Mouse (Mus musculus): ENCODE results near the gene Klk4.

The Klk4 gene

GRCm38 (mm10) chr7:43880912-43881311 is at the start of gene Klk4:
Gene Klk4 (plus strand): TSS chr7:43881160.
- no peak for DNase-seq (ENCODE audit: extremely low spot score, low read depth, low spot score)

DNA sequence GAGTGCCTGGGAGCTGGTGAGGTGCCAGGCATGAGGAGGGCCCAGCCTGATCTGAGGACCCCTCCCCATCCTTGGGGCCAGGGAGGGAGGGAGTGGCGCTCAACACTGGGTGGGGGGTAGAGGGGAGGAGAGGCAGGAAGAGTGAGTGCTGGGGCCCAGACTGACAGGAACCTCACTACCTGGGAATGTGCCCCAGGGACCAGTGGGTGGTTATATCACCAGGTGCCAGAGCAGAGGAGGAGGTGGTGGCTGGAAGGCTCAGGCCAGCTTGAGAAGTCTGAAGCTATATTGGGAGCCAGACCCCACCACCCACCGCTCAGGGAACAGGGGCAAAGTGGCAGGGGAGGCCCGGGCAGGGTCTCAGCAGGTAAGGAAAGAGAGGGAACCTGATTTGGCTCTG is 39.3 kb upstream of the Klk4 start, which contains the start of gene Klk5:
Gene Klk5 (plus strand): TSS at position 271 of the 400 bp plus-strand sequence.
- no peak for DNase-seq (ENCODE audit: extremely low spot score, low read depth, low spot score)

DNA sequence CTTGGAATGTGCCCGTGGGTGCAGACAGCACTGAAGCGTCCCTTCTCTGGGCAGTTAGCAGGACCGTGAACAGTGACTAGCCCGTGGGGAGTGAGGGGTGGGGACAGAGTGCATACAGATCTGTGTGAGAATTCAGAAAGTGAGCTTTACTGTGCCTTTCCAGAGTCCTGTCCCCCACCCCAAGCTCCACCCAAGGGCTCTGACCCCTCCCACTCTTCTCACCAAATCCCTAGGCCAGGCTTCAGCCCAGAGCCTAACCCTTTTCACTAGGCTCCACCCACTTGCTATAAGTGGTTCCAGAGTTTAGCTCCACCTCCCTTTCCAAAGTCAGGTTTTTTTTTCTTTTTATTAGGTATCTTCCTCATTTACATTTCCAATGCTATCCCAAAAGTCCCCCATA is 37.2 kb upstream of the Klk4 start:
- DNase-seq (ENCODE audit: extremely low spot score, low read depth, low spot score), result no peak

DNA sequence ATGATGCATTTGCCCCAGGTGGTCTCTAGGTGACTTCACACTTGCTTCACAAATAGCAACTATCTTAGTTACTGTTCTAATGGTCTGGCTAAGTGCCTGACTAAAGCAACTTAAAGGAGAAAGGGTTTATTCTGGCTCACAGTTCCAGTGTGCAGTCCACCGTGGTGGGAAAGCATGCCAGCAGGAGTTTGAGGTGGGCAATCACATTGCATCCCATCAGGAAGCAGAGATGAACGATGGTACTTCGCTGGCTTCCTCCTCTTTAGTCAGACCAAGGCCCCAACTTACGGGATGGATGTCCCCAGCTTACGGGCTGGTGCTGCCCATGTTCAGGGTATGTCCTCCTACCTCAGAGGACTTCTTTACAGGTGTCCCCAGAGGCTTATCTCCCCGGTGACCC is 29.3 kb upstream of the Klk4 start:
- DNase-seq (ENCODE audit: extremely low spot score, low read depth, low spot score), result no peak

GRCm38 (mm10) chr7:43854642-43855380 is 26.1 kb upstream of the Klk4 start:
- DNase-seq (ENCODE audit: extremely low spot score, low read depth, low spot score), result no peak

DNA sequence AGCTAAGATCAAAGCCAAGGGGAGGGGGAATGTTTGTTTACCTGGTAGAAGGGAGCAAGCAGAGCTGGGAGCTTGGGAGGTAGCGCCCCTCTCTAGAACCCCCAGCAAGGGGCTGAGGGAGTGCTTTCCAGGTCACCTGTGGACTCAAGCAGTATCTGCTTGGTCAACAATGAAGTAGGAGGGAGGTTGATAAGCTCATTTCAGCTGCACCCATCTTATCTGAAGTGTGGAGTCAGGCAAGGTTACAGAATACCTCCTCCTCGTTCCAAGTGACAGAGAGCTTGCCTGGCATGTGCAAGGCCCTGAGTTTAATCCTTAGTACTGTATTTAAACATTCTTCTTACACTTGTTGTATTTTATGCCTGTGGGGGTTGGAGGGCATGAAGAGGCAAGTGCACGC is 25.3 kb upstream of the Klk4 start:
- no peak for DNase-seq (ENCODE audit: extremely low spot score, low read depth, low spot score)

DNA sequence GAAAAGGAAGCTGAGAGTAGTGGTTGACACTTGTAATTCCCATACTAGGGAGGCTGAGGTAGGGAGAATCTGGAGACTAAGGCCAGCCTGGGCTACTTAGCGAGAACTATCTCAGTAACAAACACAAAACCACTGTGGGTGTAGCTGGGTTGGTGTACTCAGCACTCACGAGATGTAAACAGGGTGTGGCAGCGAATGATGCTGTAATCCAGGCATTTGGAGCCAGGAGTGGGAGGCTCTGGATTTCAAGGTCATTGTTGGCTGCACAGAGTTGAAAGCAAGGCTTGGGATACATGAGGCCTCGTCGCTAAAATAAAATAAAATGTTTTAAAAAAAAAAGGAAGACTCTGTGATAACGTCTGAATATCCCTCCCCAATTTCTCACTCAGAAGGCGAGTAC is 24.7 kb upstream of the Klk4 start:
- DNase-seq (ENCODE audit: extremely low spot score, low read depth, low spot score), result no peak

GRCm38 (mm10) chr7:43857501-43857900 is 23.5 kb upstream of the Klk4 start:
- no peak for DNase-seq (ENCODE audit: extremely low spot score, low read depth, low spot score)

DNA sequence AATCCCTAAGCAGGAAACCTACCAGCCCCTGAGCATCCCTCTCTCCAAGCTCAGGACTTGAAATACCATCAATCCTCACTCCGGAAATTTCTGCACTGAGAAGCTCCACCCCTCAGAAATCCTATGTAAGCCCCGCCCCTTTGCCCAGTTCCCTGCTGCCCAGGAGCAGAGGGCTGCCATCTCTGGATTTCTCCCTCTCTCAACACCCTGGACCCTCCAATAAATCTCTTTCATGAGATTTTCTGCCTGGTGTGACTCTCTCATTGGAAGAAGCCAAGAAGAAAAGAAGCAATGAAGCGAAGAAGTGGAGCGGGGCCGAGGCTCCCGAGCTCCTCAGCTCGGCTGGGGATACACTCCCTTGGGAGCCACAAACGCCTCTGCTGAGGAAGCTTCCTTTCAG is 20.5 kb upstream of the Klk4 start:
- DNase-seq (ENCODE audit: extremely low spot score, low read depth, low spot score), result no peak

GRCm38 (mm10) chr7:43873237-43873636 is 7.7 kb upstream of the Klk4 start:
- DNase-seq (ENCODE audit: extremely low spot score, low read depth, low spot score), result peak; percentile 61

- DNase-seq (ENCODE audit: extremely low spot score, low read depth, low spot score), result no peak
Measured at GRCm38 (mm10) chr7:43873674-43874073, 7.3 kb upstream of the Klk4 start.

DNA sequence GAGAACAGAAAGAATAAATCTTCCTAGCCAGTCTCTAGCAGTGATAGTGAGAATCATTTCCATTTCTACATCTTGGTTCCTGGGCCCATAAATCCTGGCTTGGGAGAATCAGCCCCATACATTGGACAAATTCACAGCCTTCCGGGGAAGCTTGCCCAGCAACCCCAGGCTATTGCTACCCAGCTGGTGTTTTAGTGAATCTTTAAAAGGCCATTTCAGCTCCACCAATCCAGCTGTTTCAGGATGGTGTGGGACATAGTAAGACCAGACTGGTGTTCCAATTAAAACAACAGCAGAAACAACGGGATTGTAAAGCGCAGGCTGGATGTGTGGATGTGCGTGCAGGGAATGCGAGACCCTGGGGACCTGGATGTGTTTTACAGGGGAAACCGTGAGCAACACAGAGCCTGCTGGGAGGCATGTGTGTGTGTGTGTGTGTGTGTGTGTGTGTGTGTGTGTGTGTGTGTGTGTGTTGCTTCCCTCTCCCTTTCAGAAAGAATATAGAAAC is 6.0 kb upstream of the Klk4 start:
- no peak for DNase-seq (ENCODE audit: extremely low spot score, low read depth, low spot score)

DNA sequence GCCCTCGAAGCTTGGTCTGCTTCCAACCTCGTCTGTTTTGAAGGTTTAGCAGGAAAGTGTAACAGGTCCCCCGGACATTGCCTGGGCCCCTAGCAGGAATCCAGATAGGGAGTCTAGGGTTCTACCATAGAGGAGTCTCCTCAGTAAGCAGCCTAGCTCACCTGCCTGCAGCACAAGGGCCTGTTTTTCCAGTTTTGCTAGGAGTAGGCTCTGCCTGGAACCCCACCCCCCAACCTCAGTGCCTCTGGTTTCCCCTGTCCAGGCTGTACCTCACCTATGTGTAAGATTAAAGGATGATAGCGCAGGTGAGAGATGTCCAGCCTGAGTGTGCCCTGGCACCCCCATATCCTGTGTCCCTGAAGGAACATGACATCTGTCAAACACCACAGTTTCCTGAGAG is 4.5 kb upstream of the Klk4 start:
- DNase-seq (ENCODE audit: extremely low spot score, low read depth, low spot score), result no peak

- DNase-seq (ENCODE audit: extremely low spot score, low read depth, low spot score), result no peak
Measured at GRCm38 (mm10) chr7:43878281-43878680, 2.7 kb upstream of the Klk4 start.

- DNase-seq (ENCODE audit: extremely low spot score, low read depth, low spot score), result no peak
Measured at GRCm38 (mm10) chr7:43882346-43882745, 1.4 kb downstream of the Klk4 start.

DNA sequence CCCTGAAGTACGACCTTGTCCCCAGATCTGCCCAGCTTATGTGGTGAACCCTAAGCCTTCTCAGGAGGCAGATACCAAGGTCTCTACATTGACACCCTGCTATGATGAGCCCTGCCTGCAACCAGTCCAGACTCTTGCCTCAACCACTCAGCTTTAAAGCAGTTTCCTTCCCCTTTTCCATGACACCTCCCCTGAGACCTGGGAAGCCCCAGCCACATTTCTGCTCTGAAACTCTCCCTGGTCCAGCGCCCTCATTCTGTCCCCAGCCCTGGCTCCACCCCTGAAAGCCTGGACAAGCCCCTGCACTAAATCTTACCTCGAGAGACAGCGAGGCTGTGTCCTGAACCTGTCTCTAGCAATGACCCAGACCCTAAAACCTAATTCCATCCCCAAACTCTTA is 1.9 kb downstream of the Klk4 start:
- no peak for DNase-seq (ENCODE audit: extremely low spot score, low read depth, low spot score)

DNA sequence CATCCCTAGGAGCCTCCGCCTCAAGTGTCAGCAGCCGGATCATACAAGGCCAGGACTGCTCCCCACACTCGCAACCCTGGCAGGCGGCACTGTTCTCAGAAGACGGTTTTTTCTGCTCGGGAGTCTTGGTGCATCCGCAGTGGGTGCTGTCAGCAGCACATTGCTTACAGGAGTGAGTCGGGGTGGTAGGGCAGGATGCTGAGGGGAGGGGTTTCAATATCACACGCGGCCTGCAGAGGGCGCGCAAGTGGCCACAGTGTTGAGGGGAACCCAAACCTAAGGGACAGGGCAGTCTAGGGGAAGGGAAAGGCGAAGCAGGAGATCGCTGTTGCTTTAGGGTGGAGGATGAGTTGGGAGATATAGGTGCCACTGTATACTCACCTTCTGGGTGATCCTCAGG is 2.6 kb downstream of the Klk4 start:
- no peak for DNase-seq (ENCODE audit: extremely low spot score, low read depth, low spot score)

- no peak for DNase-seq (ENCODE audit: extremely low spot score, low read depth, low spot score)
Measured at GRCm38 (mm10) chr7:43891365-43891764, 10.4 kb downstream of the Klk4 start.

- no peak for DNase-seq (ENCODE audit: extremely low spot score, low read depth, low spot score)
Measured at GRCm38 (mm10) chr7:43891788-43892187, 10.8 kb downstream of the Klk4 start.

GRCm38 (mm10) chr7:43894836-43895235 is 13.9 kb downstream of the Klk4 start:
- DNase-seq (ENCODE audit: extremely low spot score, low read depth, low spot score), result peak; percentile 83

DNA sequence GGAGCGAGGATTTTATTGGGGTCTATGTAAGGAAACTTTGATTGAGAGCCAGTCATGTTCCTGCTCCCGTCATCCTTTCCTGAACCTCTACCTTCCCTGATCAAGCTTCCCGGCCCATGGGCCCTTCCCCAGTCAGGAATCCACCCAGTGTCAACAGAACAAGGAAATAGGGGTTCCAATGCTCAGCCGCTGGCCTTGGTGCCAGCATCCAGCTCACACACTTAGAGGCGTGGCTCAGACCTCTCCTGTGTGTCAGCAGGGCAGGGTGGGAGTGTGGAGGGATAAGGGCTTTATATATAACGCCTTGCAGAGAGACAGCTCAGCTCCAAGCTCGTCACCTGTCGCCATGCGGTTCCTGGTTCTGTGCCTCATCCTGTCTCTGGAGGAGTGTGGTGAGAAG is 33.9 kb downstream of the Klk4 start:
- no peak for DNase-seq (ENCODE audit: extremely low spot score, low read depth, low spot score)

DNA sequence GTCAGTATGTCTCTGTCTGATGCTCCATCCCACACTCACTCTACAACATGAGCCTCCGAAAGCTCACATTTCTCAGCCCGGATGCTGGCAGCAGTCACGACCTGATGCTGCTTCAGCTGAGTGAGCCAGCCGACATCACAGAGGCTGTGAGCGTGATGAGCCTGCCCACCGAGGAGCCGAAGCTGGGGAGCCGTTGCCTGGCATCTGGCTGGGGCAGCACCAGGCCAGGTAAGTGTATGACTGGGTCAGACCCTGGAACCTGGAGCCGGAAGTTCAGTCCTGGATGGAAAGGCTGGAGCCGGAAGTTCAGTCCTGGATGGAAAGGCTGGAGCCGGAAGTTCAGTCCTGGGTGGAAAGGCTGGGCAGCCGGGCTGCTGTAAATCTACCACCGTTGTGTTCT is 37.5 kb downstream of the Klk4 start:
- no peak for DNase-seq (ENCODE audit: extremely low spot score, low read depth, low spot score)

GRCm38 (mm10) chr7:43918871-43919270 is 37.9 kb downstream of the Klk4 start:
- no peak for DNase-seq (ENCODE audit: extremely low spot score, low read depth, low spot score)

Measured in hindlimb bud, embryonic 11.5 days (tissue).